In the genomic region with DNA sequence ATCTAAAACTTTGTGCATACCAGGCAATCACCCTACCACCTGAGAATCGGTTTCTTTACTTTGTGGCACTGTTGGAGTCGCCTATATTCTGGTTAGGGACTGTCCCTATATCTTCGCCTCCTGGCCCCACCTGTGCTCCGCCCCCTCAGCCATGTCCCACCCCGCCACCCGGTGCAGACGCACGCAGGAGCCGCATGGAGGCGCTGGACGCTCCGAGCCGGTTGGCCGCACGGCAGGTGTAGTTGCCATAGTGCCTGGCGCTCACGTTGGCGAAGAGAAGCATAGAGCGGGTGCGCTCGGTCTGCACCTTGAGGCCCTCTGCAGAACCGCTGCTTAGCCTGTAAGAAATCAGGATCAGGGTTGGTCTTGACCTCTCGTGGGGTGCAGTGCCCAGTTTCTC, we compare ENCODE assay signal across 13 mouse cellular contexts. TPM values are rescaled to one million over a fixed set of nuclear protein-coding genes. Genes with fewer than 3 reads are reported as not detected.
DNase-seq lines count a peak whose midpoint lies in the region; ATAC-seq and TF ChIP-seq lines count a peak whose summit lies in the region.
"Had no signal": no experiment of that assay in that cellular context is flagged by ENCODE, and none has a peak within 500 bp of the region (broad histone marks: within the 10 kb centered on the region; RNA-seq: fewer than 3 reads in every experiment).

No protein-coding gene starts in this region.

- 8% methylated on average over 23 of the region's 23 CpGs for WGBS in kidney, embryonic 14.5 days

- no peak for TF ChIP-seq CTCF in E14TG2a.4 (conservative IDR thresholded peaks at IDR 0.05; ENCODE audit: low read length)

- no peaks in the 10 kb centered on the region for H3K9me3 ChIP-seq in kidney, embryonic 14.5 days (ENCODE audit: control insufficient read depth, low read length)
- no peaks in the 10 kb centered on the region for H3K9me3 ChIP-seq in E14TG2a.4 (ENCODE audit: low read length)
- H3K9me3 ChIP-seq: embryonic facial prominence, embryonic 13.5 days; hindbrain, embryonic 15.5 days had no signal

- H3K4me2 ChIP-seq in kidney, embryonic 14.5 days (replicated peaks; ENCODE audit: low read depth, low read length): no peak overlapping the region
- H3K4me2 ChIP-seq: hindbrain, embryonic 15.5 days had no signal

- H3K27me3 ChIP-seq in kidney, embryonic 14.5 days (ENCODE audit: control insufficient read depth, insufficient read depth, low read length): peaks cover 42% of the 10 kb centered on the region
- H3K27me3 ChIP-seq in E14TG2a.4 (ENCODE audit: insufficient read depth, low read length): peaks cover 62% of the 10 kb centered on the region
- H3K27me3 ChIP-seq: Patski had no signal

- H3K9ac ChIP-seq in kidney, embryonic 14.5 days (ENCODE audit: low read depth, low read length): no peak overlapping the region
- H3K9ac ChIP-seq: embryonic facial prominence, embryonic 13.5 days; hindbrain, embryonic 15.5 days had no signal

- H3K4me3 ChIP-seq in kidney, embryonic 14.5 days (ENCODE audit: low read length): no peak overlapping the region
- peak overlapping the region; percentile 67 for H3K4me3 ChIP-seq in E14TG2a.4 (replicated peaks; ENCODE audit: low read length)
- H3K4me3 ChIP-seq: embryonic facial prominence, embryonic 13.5 days; hindbrain, embryonic 15.5 days had no signal

- peak; percentile 40 for DNase-seq in kidney, postnatal 10 days
- DNase-seq in A20 (ENCODE audit: low read depth, low spot score): peak; percentile 88
- peak; percentile 68 for DNase-seq in induced T-regulatory cell, adult 2 months (ENCODE audit: low read depth)
- no peak for DNase-seq in ovary, adult 18-20 months (ENCODE audit: low spot score)
- no peak for DNase-seq in urinary bladder, postnatal 10 days (ENCODE audit: low spot score)
- no peak for DNase-seq in right cerebral cortex, postnatal 14 days
- DNase-seq: gastrocnemius, postnatal 10 days had no signal

- H3K36me3 ChIP-seq in kidney, embryonic 14.5 days (ENCODE audit: control insufficient read depth, insufficient read depth, low read length): no peaks in the 10 kb centered on the region
- peaks cover 5% of the 10 kb centered on the region; the same call in 1 of the 2 replicates for H3K36me3 ChIP-seq in E14TG2a.4 (ENCODE audit: insufficient read depth, low read length)

- H3K27ac ChIP-seq in kidney, embryonic 14.5 days (ENCODE audit: low read depth, low read length): no peak overlapping the region
- H3K27ac ChIP-seq: embryonic facial prominence, embryonic 13.5 days; hindbrain, embryonic 15.5 days; macrophage had no signal

- no peaks in the 10 kb centered on the region for H3K4me1 ChIP-seq in kidney, embryonic 14.5 days (ENCODE audit: control insufficient read depth, insufficient read depth, low read length)
- peaks cover 23% of the 10 kb centered on the region for H3K4me1 ChIP-seq in E14TG2a.4 (replicated peaks; ENCODE audit: low read depth, low read length)
- H3K4me1 ChIP-seq: hindbrain, embryonic 15.5 days had no signal

- ATAC-seq in kidney, embryonic 14.5 days (ENCODE audit: low FRiP score, low TSS enrichment): no peak; the same call in 1 of the 2 replicates
- ATAC-seq: Patski had no signal

RNA-seq across cellular contexts. Expression of a gene that starts 12.8 kb away (rescaled TPM):
- 2.9 and 3.6 TPM in 2 replicates for polyA plus RNA-seq in kidney, embryonic 14.5 days (2014; fragmentation: Nextera tagmentation; extraction: Ambion mirVana)

RNA-seq across cellular contexts. Expression of a gene that starts 14.2 kb away (rescaled TPM):
- 0.72 and 0.84 TPM in 2 replicates for polyA plus RNA-seq in kidney, embryonic 14.5 days (2014; fragmentation: Nextera tagmentation; extraction: Ambion mirVana)
- polyA plus RNA-seq: macrophage had no signal

RNA-seq across cellular contexts. Expression of a gene that starts 30.0 kb away (rescaled TPM):
- polyA plus RNA-seq in kidney, embryonic 14.5 days (2014; fragmentation: Nextera tagmentation; extraction: Ambion mirVana): not detected in 2 replicates
- polyA plus RNA-seq: embryonic facial prominence, embryonic 13.5 days; macrophage; Patski had no signal

RNA-seq across cellular contexts. Expression of a gene that starts 31.8 kb away (rescaled TPM):
- 0.27 TPM in 1 of 2 replicates, not detected in the other for polyA plus RNA-seq in kidney, embryonic 14.5 days (2014; fragmentation: Nextera tagmentation; extraction: Ambion mirVana)
- polyA plus RNA-seq: macrophage had no signal

RNA-seq across cellular contexts. Expression of a gene that starts 31.8 kb away (rescaled TPM):
- 323 and 358 TPM in 2 replicates for polyA plus RNA-seq in kidney, embryonic 14.5 days (2014; fragmentation: Nextera tagmentation; extraction: Ambion mirVana)

Comparison
In these comparisons a context has a peak if more than half of its experiments do, and no peak if none do; other contexts are left out.
1. DNase-seq: peak in kidney, postnatal 10 days (single experiment), A20 (single experiment) and induced T-regulatory cell, adult 2 months (single experiment); none in ovary, adult 18-20 months (single experiment), urinary bladder, postnatal 10 days (single experiment) and right cerebral cortex, postnatal 14 days (single experiment).